Mouse (Mus musculus) naive thymus-derived CD4-positive, alpha-beta T cell, adult 2 months (primary cell): ENCODE measurements around the gene Tacr2.

Experiments
- DNase-seq: peaks from one replicate; pipeline ENCODE4 v3.0.0-alpha.2; 2011; ENCODE audit warnings: low read depth

Tacr2 gene

DNA sequence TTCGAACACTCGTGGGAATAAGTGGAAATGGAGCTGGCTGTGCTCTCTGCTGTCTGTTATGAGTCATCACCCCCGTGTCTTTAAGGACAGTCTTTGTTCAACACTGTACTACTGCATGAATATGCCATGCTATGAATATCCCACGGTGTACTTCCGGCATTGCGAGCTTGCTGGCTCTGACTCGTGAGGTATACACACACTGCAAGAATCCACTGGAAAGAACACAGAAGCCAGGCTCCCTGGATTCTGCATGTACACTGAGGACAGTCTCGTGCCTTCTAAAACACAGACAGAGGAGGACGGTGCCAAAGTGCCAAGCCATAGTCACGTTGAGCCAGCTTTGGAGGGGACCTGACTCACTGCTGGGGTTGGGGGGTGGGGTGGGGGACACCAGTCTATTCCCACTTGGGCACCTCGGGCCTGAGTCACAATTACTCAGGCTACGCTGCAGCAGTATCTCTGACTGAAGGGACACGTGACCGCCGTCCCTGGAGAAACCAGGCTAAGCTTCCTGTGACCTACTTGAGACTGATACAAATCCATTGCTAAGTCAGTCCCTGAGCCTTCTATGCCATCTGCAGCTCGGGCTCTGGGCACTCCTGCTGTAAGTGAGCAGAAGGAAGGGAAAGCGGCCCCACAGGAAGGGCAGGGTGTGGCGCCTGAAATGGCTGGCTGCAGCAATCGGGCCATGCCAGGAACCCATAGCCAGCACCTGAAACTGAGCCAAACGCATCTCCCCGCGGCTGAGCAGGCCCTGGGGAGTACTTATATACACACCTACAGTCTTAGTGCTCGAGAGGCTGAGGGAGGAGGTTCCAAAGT, 48.0 kb downstream of the Tacr2 start:
- DNase-seq, result no peak

- DNase-seq, result no peak
Observed at GRCm38 (mm10) chr10:62305090-62305489, 52.9 kb downstream of the Tacr2 start.

DNA sequence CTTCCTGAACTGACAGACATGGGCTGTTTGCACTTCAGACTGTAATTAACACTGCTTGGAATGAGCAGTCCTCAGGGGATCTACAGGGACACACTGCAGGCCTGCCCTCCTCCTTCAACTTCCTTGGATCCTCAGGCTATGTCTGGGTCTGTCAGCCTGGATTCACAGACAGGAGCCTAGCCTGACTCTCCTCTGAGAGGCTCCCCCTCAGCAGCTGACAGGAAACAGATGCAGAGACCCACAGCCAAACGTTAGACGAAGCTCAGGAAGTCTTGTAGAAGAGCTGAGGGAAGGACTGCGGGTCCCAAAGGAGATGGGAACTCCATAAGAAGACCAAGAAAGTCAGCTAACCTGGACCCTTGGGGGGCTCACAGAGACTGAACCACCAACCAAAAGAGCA, 54.2 kb downstream of the Tacr2 start:
- no peak for DNase-seq

DNA sequence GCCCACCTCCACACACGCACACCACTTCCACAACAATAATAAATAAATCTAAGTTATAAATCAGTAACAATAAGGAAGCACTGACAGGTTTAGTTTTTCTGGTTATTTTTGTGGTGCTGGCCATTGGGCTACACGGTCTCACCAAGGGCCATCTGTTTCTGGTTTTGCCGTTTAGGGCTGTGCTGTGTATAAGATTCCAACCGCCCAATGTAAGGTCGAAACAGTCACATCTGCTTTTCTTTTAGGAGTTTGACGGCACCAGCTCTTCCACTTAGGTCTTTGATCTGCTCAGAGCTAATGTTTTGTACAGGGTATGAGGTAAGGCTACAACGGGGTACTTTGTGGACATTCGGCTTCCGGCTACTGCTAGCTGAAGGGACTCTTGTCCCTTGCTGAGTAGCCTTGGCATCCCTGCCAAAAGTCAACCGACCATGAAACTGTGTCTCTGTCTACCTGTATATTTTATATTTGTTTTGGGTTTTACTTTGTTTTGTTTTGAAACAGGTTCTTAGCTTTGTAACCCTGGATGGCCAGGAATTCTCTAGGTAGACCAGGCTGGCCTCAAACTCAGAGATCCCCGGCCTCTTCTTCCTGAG, 56.8 kb downstream of the Tacr2 start:
- no peak for DNase-seq

DNA sequence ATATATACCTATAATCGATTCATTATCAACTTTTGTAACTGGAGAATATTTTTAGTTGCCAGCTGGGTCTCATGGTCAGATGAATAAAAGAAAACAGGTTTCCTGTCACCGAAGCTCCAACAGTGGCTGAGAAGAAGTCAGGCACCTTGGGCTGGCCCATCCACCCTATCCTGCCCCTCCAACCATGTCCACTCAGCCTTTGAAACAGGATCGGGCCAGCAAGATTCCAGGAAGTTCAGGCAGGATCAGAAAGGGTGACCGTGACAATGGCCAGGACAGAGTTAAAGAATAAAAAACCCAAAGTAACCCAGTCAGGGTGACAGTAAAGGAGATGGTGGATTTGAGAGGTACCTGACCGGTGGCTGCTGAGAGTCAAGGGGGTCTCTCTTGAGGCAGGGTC, 57.4 kb downstream of the Tacr2 start:
- no peak for DNase-seq

DNA sequence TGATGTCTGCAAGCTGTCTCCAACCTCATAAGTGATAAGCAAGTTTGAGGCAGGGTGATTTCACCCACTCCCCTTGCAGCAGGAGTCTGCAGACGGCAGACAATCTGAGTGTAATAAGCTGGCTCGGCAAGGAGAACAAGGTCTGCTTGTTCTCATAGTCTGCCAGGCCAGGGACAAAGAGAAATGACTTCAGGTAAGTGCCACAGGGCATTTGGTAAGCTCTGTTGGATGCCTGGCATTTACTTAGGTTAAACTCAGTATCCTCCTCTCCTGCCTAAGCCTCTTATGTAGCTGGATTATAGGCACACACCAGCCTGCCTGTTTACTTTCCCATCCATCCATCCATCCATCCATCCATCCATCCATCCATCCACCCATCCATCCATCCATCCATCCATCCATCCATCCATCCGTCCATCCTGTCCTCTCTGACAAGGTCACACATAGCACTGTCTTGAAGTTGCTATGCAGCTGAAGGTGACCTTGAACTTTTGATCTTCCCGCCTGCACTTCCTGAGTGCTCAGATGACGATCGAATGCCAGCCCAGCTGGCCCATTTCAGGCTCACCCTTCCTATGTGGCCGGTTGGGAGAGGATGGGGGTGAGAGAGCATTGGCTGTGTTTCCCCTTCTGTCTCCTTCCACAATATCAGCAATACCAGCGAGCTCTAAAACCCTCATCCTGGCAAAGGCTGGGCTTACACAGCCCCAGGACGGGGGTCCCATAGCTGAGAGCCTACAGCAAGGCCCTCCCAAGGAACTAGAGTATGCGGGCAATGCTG, 58.2 kb downstream of the Tacr2 start:
- DNase-seq, result no peak

DNA sequence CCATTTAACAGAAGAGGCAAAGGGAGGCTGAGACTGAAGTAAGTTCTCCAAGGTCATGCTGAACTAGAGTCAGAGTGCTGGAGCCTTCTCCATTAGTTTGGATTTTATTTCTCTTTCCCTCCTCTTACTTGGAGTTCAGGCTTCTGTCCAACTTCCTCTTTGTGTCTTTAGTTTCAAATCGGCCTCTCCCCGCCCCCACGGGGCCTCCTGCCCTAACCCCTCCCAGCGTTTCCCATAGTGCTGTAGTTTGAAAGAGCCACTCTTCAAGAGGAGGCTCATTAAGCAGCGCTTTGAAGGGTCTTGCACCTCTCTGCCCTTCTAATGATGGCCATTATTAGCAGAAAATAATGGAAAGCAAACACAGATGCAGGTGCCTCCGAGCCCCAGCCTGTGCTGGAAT, 59.2 kb downstream of the Tacr2 start:
- no peak for DNase-seq

DNA sequence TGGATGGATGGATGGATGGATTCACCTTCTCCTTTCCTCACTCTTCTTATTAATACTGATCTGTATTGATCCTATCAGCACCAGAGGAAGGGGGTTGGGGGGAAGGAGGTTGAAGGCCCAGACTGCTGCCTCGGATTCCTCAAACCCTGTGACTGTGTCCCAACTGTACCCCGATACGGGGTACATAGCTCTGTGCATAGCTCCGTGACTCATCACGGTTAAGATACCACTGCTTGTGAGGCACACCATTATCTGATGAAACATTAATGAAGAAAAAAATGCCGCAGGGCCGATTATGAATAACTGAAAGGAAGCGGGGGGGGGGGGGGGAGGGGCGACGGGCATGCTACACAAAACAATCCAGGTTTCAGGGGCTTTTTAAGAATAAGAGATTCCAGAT, 60.9 kb downstream of the Tacr2 start:
- no peak for DNase-seq

DNA sequence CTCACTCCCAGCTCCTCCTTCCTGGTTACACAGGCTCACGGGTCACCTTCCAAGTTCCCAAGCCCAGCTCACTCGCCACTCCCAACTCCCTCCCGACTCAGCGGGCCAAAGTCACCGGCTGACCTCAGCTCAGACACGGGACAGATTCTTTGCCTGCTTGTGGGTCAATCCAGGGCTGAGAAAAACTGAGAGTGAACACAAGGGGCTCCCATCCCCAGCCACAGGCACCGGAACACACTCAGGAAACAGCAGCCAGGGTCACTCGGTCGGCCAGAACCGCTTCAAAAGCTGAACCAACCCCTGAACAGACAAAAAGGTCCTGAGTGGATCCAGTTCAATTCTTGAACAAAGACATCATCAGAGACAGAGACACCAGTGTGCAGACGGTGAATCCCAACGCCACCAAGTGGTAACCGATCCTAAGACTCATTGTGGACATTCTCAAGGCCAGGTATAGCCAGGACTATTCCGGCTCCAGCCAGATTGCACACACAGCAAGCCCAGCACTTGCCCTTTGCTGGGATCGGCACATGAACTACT, 61.7 kb downstream of the Tacr2 start:
- no peak for DNase-seq
